Mouse (Mus musculus) embryo, embryonic 11.5 days (tissue): ENCODE measurements around the gene Cd86.

Experiments used
- DNase-seq: peaks from one replicate; pipeline ENCODE4 v3.0.0-alpha.2; 2012; ENCODE audit warnings: low read depth, low spot score

The Cd86 gene

DNA sequence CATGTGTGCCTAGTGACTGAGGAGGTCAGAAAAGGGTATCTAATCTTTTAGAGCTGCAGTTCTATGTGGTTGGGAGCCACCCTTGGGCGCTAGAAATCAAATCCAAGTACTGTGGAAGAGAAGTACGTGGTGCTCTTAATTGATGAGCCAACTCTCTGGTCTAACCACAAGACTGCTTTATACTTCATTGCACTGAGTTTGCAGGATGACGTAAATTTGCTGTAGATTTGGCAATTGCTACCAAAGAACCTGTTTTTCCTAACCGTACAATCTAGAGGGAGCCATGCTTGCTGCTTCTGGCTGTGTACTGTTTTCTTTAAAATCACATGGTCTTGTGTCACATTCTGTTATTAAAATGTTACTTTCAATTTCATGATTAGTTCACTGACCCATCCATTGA lies 10.0 kb downstream of the Cd86 start:
- no peak for DNase-seq

DNA sequence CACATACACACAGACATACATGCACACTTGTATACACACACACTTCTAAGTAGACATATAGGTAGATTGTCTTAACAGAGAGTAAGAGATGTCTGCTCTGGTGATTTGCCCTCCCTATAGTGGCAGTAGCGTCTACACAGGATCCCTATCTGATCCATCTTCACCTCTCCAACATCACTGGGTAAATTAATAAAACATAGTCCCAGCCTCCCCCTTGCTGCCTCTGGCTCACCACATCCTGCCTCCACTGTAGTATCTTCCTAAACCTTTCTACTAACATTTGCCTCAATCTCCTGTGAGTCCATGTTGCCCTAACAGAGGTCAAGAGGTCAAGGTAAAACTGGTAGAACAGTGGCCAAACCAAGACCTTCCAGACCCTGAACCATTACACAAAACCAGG lies 10.7 kb downstream of the Cd86 start:
- DNase-seq, result no peak

DNA sequence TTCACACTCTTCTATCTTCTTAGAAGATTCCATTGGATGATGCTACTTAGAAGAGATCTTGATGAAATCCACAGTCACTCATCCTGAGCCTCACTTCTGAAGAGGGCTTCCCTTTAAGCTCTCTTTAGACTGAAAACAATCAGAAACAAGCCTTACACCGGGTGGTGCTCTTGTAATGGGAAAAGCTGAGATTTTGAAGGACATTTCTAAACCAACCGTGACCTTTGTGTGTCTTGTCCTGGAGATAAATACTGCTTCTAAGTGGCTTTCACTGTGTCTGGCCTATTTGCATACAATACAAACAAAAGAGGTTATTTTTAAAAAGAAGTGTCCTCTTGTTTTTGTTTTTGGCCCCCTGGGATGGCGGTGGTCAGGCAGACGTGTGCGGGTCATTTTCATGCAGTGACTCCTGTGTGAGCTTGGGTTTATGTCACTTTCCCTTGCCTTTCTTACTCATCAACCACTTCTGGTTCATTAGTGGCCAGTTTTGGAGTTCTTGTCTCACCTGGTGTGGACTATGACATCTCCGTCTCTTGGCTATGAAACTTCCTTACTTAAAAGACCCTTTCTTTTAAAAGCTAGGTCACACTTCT lies 14.6 kb downstream of the Cd86 start:
- DNase-seq, result no peak

DNA sequence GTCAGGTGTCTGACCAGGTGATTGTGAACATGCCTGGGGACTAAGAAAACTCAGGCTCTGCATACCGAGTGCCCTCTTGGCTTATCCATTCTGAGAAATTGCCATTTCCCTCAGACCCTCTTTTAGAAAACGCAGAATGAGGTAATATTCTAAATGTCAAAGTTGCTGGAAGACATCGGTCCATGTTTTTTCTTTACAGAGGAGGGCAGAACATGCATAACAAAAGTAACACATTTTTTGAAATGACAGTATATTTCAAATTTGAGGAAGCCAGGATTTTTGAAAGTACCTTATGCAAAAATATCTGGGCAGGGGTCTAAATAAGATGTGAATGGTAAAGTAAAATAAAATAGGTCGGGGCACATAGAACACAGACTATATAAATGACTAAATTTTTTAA lies 15.4 kb downstream of the Cd86 start:
- DNase-seq, result no peak

DNA sequence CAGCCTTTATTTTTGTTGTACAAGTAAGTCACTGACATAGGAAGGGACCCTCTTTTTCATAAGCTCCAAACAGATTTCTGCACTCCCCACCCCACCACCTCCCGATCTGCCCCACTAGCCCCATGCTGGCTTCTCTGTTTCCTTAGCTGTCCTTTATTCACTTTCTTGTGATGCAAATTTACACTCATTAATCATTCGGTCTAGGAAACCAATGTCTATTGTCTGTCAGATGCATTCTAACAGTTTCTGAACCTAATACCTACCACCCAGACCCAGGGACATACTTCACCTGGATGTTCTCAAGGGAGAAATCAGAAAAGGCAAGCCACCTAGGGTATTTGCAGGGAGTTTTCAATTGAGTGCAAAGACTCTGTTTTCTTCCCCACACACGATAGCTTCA lies 16.6 kb downstream of the Cd86 start:
- DNase-seq, result no peak

DNA sequence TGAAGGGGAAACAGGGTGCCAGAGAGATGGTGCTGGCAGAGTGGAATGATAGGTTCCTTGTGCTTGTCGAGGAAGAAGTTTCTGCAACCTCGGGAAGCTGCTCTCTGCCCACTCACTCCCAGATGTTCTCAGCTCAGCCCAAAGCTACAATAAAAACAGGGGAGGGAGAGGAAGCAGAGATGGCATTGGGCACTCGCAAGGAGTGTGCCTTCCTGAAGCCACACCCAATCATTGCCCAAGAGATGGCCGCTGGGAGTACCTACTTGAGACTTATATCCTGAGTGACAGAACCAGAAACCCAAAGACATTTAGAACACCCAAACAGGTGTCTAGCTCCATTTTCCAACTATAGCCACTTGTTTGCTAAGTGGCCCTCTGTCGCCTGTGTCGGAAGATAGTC lies 20.8 kb downstream of the Cd86 start:
- no peak for DNase-seq

DNA sequence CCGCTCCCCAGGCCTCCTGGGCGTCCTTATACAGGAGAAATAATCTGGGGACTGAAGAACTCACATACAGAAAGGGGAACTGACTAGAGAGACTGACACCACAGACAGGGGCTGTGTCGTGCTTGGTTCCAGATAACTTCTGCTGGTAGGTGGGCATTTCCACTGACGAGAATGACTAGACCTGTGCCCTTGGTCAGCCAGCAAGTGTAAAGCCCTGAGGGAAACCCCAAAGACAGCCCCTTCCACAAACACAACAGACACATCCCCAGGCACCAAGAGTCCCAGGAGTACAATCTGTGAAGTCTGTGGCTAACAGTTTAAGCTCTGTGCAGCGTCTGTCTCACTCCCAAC lies 23.2 kb downstream of the Cd86 start:
- DNase-seq, result no peak

DNA sequence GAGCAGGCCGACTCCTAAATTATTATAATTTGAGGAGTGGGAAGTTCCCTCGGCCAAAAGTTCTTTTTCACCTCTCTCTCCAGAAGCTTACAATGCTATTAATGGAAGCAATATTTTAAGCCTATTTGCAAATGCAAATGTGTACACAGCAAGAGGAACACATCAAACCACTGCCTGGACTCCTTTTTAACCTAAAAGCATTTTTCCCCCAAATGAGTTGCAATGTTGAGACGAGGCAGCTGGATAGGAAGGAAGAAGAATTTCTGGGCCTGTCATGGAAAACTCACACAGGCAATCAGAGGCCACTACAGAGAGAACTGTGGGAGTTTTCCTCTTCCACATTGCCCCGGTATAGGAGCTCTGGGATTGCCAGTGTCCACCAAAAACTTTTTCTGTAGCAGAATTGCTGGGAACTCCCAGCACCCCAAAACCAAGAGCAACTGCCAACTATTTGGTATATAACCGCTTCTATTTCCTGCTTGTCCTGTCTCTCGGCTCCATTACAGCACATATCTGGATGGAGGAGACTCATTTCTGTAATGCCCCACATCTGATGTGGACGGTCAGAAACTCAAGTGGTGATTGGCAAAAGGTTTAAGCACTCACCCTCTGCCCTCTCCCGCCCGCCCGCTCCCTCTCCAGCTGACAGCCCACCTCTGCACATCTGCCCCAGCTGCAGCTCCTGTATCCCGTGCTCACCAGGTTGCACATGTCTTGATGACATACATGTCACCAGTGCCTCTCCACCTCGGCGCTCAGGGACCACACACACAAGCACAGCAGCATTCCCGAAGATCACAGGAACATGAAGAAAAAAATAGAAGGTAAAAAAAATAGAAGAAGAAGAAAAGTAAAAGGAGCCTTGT lies 23.8 kb downstream of the Cd86 start:
- no peak for DNase-seq

DNA sequence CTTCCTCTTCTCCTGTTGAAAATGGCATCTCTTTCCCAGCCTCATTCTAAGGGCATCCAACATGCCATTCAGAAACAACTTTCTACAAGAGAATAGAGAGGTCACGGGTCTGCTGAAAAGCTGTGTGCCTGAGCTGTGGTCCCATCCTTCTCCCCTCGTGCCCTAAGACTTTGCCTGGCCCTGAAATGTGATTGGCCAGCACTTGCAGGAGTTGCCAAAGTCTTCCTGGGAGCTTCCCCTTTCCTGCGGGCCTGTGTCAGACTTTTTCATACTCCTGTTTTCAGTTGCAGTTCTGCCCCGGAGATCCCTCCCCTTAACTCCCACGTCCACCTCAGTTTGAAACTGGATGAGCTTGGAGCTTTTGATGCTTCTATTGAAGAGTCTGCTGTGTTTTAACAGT lies 24.9 kb downstream of the Cd86 start:
- DNase-seq, result no peak

DNA sequence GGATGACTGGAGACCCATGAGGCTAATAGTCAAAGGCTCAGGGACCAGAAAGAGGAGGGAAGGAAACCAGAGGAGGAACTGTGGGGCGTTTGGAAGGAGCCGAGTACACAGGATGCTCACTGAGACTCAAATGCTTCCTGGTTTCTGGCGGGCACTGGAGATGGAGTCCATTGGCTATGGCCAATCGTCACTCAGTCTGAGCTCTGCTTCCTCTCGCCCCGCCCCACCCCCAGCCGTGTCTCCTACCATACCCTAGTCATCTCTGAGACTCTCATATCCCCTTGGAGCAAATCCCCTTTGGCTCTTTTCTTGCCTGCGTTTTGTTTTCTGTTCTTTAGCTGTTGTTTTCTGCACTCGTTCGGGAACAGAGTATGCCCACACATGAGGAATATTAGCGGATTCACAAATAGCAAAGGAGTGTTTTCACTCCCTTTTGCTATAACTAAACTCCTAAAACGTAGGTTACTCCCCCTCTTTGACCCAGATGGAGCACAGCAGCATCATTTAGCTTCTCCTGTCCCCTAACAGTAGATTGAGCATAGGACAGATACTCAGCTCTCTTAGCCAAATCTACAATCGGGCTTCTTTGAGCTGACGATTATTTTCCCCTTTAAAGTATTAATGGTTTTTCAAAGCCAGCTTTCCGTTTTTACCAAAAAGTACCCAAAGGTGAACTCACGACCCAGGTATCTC lies 25.9 kb downstream of the Cd86 start:
- no peak for DNase-seq

DNA sequence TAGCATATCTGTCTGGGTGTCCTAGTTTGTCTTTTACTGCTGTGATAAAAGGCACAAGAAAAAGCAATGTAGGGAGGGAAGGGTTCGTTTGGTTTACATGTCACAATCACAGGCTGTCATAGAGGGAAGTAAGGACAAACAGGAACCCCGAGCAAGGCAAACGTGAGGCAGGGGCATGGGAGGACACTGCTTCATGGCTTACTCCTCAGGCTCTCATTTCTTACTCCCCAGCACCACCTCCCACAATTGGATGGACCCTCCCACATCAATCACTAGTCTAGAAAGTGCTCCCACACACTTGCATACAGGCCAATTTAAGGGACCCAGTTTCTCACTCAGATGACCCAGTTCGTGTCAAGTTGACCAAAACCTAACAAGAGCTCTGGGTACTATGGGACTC lies 29.1 kb downstream of the Cd86 start:
- DNase-seq, result no peak

DNA sequence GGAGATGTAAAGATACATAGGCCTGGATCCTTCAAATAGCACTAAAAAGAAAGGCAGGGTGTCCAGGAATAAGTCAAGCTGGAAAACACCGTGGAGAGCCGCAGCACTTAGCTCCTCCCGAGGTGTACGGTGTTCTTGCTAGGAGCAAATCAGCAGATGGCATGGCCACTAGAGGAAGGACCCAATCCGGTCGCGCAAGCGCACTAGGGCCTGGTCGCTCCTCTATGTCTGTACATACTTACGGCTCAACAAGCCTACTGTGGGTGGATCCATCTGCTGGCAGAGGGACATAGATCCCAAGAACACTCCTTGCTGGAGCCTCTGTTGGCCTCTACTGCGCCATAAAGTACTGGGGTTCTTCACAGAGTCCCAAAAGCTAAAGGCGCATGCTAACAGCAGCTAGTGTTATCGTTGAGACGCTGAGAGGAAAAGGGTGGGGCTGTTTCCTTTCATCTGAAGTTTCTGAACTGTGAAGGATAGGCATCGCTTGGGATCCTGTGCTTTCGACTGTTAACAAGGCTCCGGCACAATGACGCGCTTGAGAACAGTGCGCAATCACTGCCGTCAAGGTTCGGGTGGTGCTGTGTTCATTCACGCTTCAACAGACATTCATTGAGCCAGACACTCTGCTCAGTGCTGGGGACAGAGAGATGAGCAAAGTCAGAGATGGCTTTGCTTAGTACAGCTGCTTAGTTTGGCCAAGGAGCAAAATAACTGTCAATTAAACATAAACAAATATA lies 30.7 kb downstream of the Cd86 start:
- DNase-seq, result no peak

DNA sequence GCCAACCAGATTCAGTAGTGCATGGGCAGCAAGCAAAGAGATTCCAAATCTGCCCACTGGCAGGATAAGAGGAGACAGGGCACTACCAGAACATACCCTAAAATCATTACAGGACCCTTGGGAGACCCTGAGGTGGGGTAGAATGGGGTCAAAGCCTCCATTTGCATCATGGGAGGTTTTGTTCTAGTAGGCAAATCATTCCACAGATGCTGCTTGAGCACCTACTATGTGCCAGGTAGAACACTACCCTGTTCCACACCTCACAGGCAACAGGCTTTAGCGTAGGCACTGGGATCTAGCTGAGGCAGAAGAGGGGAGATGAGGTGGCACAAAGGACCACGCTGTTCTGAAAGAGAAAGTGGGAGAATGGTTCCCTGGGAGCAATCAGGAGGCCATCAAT lies 31.5 kb downstream of the Cd86 start:
- DNase-seq, result no peak

DNA sequence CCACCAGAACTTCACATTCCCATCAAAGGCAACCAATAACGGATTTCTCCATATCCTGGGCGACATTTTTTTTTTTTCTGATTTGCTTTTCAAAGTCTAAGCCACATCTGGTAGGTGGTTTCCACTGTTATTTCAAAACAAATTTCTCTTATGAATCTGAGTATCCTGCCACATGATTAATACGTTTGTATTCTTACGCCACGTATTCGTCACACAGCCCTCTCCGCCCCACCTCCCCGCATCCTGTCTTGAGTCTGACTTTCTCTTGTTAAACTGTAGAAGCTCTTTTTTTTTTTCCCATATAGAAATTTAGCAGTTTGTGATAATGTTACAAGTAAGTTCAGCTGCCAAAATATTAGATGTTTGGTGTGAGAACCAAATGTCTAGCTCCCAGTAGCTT lies 33.7 kb downstream of the Cd86 start:
- no peak for DNase-seq

DNA sequence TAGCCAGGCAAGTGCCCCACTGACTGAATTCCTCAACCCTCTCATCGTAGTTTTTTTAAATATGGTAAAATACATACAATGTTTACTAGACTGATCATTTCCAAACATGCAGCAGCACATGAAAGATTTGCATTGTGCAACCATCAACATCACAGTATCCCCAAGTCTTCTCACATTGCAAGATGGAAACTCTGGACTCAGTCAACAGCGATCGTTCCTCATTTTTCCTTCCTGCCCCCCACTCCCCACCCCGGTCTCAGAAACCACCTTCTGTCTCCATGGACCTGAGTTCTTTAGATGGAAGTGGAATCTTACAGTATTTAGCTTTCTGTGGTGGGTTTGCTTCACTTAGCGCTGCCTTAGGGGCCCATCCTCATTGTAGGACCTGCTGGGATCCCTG lies 34.3 kb downstream of the Cd86 start:
- DNase-seq, result no peak

DNA sequence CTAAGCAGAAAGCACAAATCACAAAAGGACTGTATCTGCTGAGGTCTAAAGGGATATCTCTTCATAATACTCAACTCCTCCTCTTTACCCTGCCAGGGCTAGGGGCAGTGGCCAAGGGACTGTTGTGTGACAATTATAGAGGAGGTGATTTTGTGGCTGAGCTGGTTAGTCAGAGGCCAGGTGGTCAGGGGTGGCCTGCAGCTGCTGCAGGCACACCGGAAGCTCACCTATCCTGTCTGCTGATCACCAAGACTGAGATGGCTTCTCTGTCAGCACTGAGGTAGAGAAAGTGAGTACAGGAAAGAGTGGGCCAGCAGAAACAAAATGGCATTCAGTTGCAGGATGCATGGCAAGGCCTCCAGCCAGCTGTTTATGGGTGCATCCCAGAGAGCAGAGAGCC lies 38.1 kb downstream of the Cd86 start:
- DNase-seq, result no peak

DNA sequence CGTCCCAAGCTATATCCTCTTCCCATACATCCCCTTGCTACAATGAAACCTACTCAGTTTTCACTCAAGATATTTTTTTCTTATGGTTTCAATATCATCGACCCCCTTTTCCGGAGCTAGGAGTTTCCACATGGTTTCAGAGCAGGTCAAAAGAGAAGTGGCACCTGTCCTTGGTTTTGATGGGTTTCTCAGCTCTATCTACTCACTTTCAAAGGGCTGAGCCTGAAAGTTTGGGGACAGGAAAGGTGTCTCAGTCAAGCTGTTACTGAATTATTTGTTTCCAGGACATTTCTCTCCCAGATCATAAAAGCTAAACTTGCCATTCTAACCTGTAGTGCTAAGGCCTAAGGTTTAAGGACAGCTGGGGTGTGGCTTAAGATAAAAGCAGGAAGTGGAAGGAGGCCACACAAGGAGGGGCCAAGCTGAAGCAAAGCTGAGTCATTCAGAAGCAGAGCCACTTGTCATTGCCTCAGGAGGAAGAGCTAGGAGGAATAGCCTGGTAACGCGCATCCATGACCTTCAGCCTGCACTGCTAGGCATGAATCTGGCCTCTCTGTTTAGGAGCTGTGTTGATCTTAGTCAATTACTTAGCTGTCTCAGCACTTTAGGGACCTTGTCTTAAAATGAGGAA lies 39.2 kb downstream of the Cd86 start:
- DNase-seq, result no peak

DNA sequence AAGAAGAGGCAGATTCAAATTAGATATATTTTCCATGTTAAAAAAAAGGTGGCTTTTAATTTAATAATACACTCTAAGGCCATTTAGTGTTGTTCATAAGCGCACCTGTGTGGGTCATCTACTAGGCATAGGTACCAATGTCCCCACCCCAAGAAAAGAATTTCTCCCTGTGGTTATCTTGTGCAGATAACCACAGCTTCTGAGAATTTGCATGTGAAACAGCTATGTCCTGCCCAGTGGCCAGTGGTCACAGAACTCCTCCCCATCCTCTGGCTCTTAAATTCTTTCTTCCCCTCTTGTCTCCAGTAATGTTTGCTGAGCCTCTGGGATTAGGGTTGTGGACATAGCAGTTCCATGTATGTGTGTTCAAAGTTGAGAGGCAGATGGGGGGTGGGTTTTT lies 40.0 kb downstream of the Cd86 start:
- no peak for DNase-seq

DNA sequence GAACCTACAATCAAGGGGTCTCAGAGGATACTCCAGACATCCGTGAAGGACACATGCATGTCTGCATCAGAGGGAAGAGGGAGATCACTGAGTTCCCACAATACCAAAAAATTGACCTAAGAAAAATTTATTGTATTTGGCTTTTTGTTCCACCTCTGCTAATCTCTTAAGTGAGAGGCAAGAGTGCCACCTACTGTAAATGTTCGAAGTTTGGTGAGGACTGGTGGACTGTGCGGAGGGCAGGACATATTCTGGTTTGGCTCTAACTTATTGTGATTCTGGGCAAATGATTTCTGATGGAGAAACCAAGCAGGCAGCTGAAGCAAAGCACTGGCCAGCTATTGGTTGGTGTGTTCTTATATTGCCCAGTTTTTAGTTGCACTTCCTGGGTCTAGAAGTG lies 43.6 kb downstream of the Cd86 start:
- no peak for DNase-seq

DNA sequence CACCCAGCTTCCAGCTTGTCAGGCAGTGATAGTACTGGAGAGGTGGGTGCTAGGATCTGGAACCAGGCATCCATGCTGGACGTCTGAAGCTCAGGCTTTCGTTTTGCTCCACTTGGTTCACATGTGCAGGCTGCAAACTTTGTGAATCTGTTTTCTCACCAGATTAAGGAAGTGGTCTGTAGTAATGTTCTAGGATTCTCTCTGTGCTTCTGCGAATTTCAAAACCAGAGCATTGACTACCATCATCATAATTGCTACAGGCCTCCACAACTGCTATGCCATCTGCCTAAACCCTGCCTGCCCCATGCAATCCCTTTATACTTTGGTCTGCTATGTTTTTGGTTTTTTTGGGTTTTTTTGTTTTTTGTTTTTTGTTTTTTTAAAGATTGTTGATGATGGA lies 44.8 kb downstream of the Cd86 start:
- no peak for DNase-seq

DNA sequence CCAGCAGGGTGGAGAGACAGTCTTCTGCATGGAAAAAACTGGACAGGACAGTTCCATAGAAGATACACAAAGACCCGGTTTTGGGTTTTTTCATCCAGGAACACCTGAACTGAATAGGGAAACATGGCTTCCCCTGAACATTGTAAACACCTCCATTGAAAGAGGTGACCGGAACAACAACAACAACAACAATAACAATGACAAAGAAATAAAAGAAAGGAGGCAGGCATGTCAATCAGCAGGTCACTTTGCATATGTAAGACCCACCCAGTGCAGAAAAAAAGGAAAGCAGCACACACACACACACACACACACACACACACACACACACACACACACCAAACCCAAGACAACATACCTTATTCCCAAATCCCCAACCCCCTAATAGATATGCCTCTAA lies 52.2 kb downstream of the Cd86 start:
- no peak for DNase-seq

DNA sequence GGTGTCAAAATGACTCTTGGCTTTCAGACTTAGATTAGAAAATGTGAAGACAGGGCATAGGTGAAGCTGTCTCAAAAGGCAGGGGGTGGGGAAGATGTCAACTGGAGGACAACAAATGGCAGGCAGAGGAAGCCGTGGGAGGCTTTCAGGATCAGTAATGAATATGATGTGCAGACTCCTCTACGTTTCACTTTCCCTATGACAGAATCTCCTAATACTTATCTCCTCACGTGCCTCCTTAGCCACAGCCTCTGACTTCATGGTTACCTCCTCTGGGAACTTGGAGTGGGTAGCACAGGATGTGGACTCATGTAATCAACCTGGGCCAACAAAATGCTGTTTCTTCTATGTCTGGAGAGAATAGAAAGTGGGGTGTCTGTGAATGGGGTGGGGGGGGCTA lies 63.2 kb downstream of the Cd86 start:
- DNase-seq, result no peak
